Mouse (Mus musculus) telencephalon, adult 2 months (tissue): ENCODE results near the gene Gstm1.
A peak's percentile ranks its signal among the peaks of the same experiment; 100 is the strongest.
"Not testable (repeated sequence)": the region's sequence is repeated elsewhere in the genome, so short reads cannot be mapped to it uniquely, and the experiment has no call there.

Experiments
- DNase-seq: peaks from one replicate; pipeline ENCODE4 v3.0.0-alpha.2; 2011; ENCODE audit warnings: low read depth, low spot score

Gstm1 gene

DNA sequence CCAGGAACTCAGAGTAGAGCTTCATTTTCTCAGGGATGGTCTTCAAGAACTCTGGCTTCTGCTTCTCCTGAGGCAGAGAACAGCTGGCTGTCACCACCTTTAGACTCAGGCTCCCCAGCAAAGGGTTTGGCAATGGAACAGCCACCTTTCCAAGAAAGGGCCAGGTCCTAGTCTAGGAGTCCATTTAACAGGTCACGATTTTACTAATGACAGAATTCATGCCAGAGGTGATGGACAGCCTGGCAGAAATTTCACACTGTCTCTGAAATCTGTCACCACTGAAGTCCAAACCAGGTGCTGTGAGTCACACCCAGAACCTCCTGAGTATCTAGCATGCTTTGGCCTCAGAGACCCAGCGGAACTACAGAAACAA lies 2.8 kb downstream of the Gstm1 start:
- DNase-seq: no peak

DNA sequence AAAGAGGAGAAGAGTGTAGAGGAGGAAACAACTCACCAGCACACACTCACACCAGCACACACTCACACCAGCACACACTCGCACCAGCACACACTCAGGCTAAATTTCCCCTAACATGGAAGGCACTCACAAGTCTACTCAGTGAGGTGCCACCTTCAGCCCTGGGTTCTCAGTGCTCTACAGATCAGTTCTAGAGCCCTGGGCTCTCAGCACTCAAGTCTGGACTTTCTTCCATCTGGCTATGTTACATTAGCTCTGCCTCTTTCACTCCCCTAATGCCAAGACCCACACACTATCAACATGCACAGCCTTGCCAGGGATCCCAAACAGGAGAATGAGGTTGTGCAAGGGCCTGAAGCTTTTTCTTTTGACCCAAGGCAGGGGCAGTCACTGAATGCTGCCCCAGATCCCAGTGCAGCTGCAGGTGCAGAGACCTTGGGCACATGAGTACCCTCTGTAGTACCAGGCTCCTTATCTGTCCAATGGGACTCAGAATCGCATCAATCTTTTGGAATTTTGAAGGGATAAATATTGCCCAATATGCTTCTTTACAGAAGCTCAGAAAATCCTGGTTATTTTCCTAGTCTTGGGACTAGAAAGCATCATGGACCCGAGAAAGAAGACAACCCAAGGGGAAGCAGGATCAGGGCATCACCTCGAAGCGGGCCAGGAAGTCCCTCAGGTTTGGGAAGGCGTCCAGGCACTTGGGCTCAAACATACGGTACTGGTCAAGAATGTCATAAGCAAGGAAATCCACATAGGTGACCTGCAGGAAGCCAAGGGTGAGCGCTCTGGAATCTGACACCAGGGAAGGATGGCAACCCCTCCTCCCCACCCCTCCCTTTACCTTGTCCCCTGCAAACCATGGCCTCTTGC lies 3.4 kb downstream of the Gstm1 start:
- no peak for DNase-seq

- peak; percentile 65 for DNase-seq
Measured at GRCm38 (mm10) chr3:108013331-108013871, 4.4 kb downstream of the Gstm1 start.

DNA sequence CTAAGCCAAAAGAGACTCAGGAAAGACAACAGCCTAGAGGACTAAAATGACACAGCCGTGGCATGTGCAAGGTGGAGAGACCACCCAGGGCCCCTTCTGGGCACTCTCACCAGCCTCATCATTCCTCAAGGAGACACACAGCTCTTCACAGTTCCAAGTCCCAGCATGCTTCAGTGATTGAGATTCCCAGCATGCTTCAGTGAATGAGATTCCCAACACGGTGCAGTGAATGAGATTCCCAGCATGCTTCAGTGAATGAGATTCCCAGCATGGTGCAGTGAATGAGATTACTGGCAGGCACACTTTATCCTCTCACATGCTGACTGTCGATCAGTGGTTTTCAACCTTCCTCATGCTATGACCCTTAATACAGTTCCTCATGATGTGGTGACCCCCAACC lies 6.2 kb downstream of the Gstm1 start:
- no peak for DNase-seq

DNA sequence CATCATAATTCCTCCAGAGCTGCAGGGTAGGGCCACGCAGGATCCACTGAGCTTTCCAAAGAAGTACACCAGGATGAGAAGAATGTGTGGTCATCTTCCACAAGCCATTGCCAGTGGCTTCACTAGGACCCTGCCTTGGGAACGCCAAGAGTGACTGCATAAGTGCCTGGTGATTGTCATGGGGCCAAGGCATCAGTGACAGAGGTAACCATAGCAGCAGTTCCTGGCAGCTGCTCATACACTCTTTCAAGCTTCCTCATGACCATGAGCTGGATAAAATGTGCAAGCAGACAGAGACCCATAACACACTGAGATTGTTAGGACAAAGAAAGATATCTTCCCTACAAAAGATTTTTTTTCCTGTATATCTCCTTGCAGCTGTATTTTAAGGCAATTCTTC lies 7.5 kb downstream of the Gstm1 start:
- DNase-seq: no peak

GRCm38 (mm10) chr3:108002021-108002420 lies 15.8 kb downstream of the Gstm1 start:
- no peak for DNase-seq

DNA sequence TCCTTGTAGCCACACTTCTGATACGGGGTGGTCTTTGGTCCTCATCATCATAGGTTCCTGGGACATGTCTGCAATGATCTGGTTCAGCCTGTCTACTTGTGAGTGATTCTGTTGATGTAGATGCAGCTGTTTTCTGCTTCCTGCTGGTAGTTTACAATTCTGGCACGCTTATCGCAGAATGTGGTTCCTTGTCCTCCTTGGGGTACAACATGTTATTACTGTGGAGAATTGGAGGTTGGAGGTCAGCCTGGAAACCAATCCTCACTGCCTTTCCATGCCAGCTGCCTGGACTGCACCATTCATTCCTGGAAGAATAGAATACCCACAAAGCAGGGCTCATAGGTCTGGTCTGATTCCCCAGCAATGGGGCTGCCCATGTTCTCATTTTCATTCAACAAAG lies 18.3 kb downstream of the Gstm1 start:
- DNase-seq: no peak

DNA sequence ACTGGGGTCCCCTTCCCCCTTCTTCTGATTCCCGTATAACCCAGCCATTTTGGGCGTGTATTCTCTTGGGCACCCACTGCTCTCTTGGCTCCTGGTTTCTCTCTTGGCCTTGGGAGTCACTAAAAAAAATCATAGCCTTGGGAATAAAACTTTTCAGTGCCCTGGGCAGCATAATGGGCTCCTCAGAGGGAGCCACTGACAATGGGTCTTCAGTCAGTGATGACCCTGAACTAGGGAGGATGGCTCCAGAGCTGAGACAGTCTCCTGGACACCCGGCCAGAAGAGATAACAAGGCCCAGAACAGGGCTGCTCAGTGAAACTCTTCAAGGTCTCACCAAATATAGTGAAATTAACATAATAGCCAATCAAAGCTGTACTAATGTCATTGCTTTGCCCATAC lies 19.2 kb downstream of the Gstm1 start:
- DNase-seq: no peak

DNA sequence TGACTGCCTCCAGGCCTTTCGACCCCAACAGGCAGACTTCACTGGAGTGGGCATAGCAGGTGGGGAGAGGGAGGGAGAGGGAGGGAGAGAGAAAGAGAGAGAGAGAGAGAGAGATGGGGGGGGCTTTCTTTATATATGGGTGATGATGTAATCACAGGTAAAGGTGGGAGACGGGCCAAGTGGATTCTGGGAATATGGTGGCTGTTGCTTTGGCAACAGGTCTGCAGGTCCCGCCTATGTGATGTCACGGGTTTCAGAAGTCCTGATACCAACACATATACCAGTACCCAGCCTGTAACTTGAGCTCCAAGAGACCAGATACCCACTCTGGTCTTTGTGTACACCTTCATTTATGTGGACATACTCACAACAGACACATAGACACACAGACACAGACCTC lies 21.2 kb downstream of the Gstm1 start:
- no peak for DNase-seq

- DNase-seq: not testable (repeated sequence)
Measured at GRCm38 (mm10) chr3:107995974-107996373, 21.8 kb downstream of the Gstm1 start.

DNA sequence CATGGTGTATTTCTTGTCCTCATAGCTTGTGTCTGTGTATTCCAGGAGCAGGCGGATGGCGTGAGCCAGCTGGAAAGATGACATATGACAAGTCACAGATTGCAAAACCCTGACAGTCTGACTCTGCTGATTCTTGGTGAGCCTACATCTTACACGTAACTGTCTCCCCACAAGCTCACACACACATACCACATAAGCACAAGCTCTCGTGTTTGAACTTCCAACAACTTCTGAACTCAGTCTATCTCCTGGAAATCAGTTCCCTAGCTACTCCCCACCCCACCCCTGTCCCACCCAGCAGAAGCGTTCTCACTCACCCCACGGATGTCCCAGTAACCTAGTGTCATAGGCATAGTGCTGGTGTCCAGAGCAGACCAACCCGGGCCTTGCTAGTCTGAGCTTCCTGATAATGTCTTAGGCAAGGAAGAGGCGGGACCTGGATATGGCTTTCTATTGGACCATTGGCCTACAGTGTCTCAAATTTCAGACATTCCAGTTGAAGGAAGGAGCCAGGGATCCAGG lies 31.7 kb downstream of the Gstm1 start, which contains the start of gene Gstm2:
TSS of gene Gstm2 (minus strand) at position 413 of the 522 bp plus-strand sequence.
- no peak for DNase-seq

DNA sequence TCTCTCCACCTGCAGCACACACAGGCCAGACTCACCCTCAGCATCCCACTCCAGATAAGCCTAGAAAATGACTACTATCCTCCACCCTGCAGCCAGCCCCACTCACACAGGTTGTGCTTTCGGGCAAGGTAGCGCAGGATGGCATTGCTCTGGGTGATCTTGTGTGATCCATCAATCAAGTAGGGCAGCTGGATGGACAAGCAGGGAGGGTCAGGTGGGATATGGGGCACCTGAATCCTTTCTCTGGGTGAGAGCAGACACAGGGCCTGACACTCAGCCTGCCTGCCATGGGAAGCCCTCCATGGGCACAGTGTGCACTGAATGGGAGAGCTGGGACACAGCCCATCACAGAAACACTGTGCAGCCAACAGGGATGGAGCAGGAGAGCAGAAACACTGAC lies 32.6 kb downstream of the Gstm1 start:
- DNase-seq: not testable (repeated sequence)

DNA sequence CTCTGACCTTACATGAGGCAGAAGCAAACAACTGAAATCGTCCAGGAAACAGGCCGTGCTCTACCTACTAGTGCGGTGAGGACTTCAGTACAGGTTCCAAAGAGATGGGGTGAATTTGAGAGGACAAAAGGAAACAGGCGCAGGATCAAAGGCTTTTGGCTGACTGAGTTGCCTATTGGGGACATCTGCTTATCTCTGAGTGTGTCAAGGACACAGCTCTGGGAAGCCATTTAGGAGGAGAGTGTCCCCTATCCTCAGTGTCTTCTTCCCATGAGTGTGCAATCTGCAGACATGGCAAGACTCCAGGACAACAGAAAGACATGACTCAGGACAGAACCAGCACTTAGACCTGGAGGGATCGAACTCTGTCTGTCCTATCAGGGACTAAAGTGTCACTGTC lies 33.3 kb downstream of the Gstm1 start:
- no peak for DNase-seq

DNA sequence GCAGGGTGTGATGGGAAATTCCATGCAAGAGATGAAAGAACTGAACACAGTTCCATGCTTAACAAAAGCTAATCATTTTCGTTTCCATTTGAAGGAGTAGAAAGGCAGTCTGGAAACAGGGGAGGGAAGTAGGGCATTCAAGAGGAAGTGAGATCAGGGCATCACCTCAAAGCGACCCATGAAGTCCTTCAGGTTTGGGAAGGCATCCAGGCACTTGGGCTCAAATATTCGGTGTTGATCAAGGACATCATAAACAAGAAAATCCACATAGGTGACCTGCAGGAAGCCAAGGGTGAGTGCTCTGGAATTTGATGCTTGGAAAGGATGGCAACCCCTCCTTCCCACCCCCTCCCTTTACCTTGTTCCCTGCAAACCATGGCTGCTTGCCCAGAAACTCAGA lies 34.0 kb downstream of the Gstm1 start:
- DNase-seq: no peak

GRCm38 (mm10) chr3:107982726-107983125 lies 35.0 kb downstream of the Gstm1 start:
- no peak for DNase-seq

DNA sequence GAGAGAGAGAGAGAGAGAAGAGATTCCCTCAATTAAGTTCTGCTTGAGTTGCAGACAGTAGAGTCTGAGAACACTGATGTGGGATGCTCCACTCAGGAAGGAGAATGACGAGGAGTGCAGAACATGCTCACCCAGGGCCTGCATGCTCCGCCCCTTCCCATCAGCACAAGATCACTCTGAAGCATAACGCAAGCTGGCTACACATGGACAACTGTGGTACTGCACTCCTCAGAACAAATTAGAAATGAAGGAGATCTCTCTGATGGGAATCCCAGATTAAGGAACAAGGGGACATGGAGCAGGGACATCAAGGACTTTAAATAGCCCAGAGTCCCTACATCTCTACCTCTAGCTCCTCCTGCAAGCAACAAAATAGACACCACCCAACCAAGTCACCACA lies 36.5 kb downstream of the Gstm1 start:
- DNase-seq: no peak

DNA sequence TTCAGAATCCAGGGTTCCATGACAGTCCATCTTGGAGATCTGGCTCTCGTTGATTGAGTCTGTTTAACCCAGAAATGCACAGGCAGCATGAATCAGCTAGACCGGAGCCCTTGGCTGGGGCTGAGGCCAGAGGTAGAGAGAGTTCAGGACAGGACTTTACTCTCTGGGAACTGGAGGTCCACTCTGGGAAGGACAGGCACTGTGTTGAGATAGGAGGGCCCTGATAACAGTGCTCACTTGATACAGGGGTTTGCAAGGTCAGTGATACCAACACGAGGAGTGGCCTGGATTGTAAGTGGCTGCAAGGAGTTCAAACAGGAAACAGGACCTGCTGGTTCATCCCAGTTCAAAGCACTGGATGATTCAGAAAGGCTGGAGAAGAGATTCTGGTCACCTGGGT lies 40.1 kb downstream of the Gstm1 start:
- DNase-seq: no peak

- no peak for DNase-seq
Measured at GRCm38 (mm10) chr3:107974237-107974636, 43.5 kb downstream of the Gstm1 start.

- DNase-seq: no peak
Measured at GRCm38 (mm10) chr3:107972070-107972469, 45.7 kb downstream of the Gstm1 start.

DNA sequence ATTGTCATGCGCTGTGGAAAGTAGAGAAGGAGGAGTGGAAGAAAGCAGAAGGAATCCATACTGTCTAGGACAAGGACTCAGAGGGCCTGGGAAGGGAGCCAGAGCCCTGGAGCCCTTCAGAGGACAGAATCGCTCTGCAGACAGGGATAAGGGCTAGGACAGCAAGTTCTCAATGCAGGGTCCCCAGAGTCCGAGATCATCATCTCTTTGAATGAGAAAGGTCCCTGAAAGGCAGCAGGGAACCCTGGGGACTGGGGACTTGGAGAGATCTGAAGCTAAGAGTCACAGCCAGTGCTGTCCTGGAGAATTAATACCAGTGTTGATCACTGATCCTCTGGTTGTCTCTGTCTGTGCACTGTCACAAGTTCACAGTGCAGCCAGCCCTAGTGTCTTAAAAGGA lies 46.7 kb downstream of the Gstm1 start:
- DNase-seq: not testable (repeated sequence)

DNA sequence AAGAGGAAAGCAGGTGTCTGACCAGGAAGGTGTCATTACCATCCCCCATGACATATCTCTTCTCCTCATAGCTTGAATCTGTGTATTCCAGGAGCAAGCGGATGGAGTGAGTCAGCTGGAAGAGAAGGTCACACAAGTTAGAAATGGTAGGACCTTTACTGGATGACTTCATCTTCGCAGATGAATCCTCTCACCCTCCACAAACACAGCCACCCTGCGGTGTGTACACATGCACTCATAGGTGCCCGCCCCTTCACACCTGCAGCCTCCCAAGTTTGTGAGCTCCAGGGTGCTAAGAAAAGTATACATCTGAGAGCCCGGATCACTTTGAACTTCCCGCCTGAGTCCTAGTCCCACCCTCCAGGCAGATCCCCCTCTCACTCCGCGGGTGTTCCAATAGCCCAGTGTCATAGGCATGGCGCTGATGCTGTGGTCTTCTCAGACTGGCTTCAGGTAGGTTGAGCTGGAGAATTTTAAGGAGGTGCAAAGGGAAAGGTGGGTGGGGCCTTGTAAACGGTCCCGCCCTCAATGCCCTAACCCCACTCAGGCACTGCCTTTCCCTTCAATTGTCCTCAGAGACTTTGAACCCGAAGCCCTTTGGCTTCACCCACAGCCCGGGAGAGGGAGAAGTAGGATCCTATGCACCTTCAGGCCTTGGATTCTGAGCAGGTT lies 48.9 kb downstream of the Gstm1 start, which contains the start of gene Gstm3:
TSS of gene Gstm3 (minus strand) at position 560 of the 672 bp plus-strand sequence.
- no peak for DNase-seq

- DNase-seq: no peak
Measured at GRCm38 (mm10) chr3:107966631-107967030, 51.1 kb downstream of the Gstm1 start.
